Mouse (Mus musculus) lung, adult 2 months (tissue): ENCODE measurements around the gene 2310057M21Rik.

Source experiments
- CTCF ChIP-seq: fragments of 200-500 bp; IDR thresholded peaks from 2 replicates; pipeline ENCODE4 v1.5.1; 2011; ENCODE audit warnings: mild to moderate bottlenecking, low read length, control low read depth; ENCODE audit not compliant: insufficient read depth
- POLR2A ChIP-seq: fragments of 200-500 bp; IDR thresholded peaks from 2 replicates; pipeline ENCODE4 v1.6.1; 2011; ENCODE audit warnings: low read depth, mild to moderate bottlenecking, control low read depth, low read length, borderline replicate concordance; ENCODE audit errors: extremely low read depth

GRCm38 (mm10) chr7:131409988-131410385, 47.4 kb upstream of the 2310057M21Rik start:
- TF ChIP-seq CTCF (no peak), POLR2A (no peak)
